Mouse (Mus musculus): ENCODE results near the gene Stard9. TPM values are rescaled to one million over a fixed set of nuclear protein-coding genes. Genes with fewer than 3 reads are reported as not detected.

Gene Stard9
- polyA plus RNA-seq, 1 experiment from 2014 or later, result 3.6 TPM

- Histone ChIP-seq H3K27ac (ENCODE audit: low read length) (no peak overlapping the region), H3K9me3 (replicated peaks; ENCODE audit: control insufficient read depth, low read length) (no peaks in the 10 kb centered on the region; the same call in 1 of the 2 replicates), H3K27me3 (ENCODE audit: control insufficient read depth, insufficient read depth, low read length) (no peaks in the 10 kb centered on the region), H3K36me3 (ENCODE audit: control insufficient read depth, insufficient read depth) (no peaks in the 10 kb centered on the region), H3K4me3 (ENCODE audit: low read length) (no peak overlapping the region), H3K4me1 (ENCODE audit: control insufficient read depth, insufficient read depth, low read length) (no peaks in the 10 kb centered on the region), H3K9ac (ENCODE audit: low read length) (no peak overlapping the region), H3K4me2 (ENCODE audit: low read depth, low read length) (no peak overlapping the region)
- no peak for ATAC-seq (replicated peaks; ENCODE audit: extremely low read depth, insufficient read depth, low FRiP score)
- WGBS, result 58% methylated on average over 4 of the region's 4 CpGs
These were observed 17.9 kb downstream of the Stard9 start for GRCm38 (mm10) chr2:120646777-120647176.

- Histone ChIP-seq H3K27me3 (ENCODE audit: control insufficient read depth, insufficient read depth, low read length) (no peaks in the 10 kb centered on the region), H3K4me3 (ENCODE audit: low read length) (no peak overlapping the region), H3K36me3 (ENCODE audit: control insufficient read depth, insufficient read depth) (no peaks in the 10 kb centered on the region), H3K4me2 (ENCODE audit: low read depth, low read length) (no peak overlapping the region), H3K4me1 (ENCODE audit: control insufficient read depth, insufficient read depth, low read length) (no peaks in the 10 kb centered on the region), H3K9me3 (replicated peaks; ENCODE audit: control insufficient read depth, low read length) (no peaks in the 10 kb centered on the region; the same call in 1 of the 2 replicates), H3K27ac (ENCODE audit: low read length) (peak overlapping the region; percentile 33), H3K9ac (ENCODE audit: low read length) (no peak overlapping the region)
- 48% methylated on average over 7 of the region's 7 CpGs for WGBS
- ATAC-seq (replicated peaks; ENCODE audit: extremely low read depth, insufficient read depth, low FRiP score), result no peak; the same call in 1 of the 2 replicates
These were observed 23.5 kb downstream of the Stard9 start for GRCm38 (mm10) chr2:120652256-120652924.

GRCm38 (mm10) chr2:120652925-120653284 lies 24.0 kb downstream of the Stard9 start:
- 57% methylated on average over 7 of the region's 7 CpGs for WGBS
- no peak overlapping the region for H3K4me3 ChIP-seq (ENCODE audit: low read length)
- H3K36me3 ChIP-seq (ENCODE audit: control insufficient read depth, insufficient read depth), result no peaks in the 10 kb centered on the region
- no peaks in the 10 kb centered on the region for H3K4me1 ChIP-seq (ENCODE audit: control insufficient read depth, insufficient read depth, low read length)
- ATAC-seq (replicated peaks; ENCODE audit: extremely low read depth, insufficient read depth, low FRiP score), result no peak
- no peaks in the 10 kb centered on the region for H3K27me3 ChIP-seq (ENCODE audit: control insufficient read depth, insufficient read depth, low read length)
- no peaks in the 10 kb centered on the region; the same call in 1 of the 2 replicates for H3K9me3 ChIP-seq (replicated peaks; ENCODE audit: control insufficient read depth, low read length)
- H3K4me2 ChIP-seq (ENCODE audit: low read depth, low read length), result no peak overlapping the region
- no peak overlapping the region for H3K9ac ChIP-seq (ENCODE audit: low read length)
- peak overlapping the region; percentile 33 for H3K27ac ChIP-seq (ENCODE audit: low read length)

- Histone ChIP-seq H3K4me3 (ENCODE audit: low read length) (no peak overlapping the region), H3K27ac (ENCODE audit: low read length) (no peak overlapping the region), H3K36me3 (ENCODE audit: control insufficient read depth, insufficient read depth) (no peaks in the 10 kb centered on the region), H3K27me3 (ENCODE audit: control insufficient read depth, insufficient read depth, low read length) (no peaks in the 10 kb centered on the region), H3K9me3 (replicated peaks; ENCODE audit: control insufficient read depth, low read length) (no peaks in the 10 kb centered on the region; the same call in 1 of the 2 replicates), H3K9ac (ENCODE audit: low read length) (no peak overlapping the region), H3K4me1 (ENCODE audit: control insufficient read depth, insufficient read depth, low read length) (no peaks in the 10 kb centered on the region), H3K4me2 (ENCODE audit: low read depth, low read length) (no peak overlapping the region)
- WGBS, result 68% methylated on average over 2 of the region's 2 CpGs
- no peak for ATAC-seq (replicated peaks; ENCODE audit: extremely low read depth, insufficient read depth, low FRiP score)
These were observed 25.8 kb downstream of the Stard9 start for GRCm38 (mm10) chr2:120654693-120655092.

- no peaks in the 10 kb centered on the region; the same call in 1 of the 2 replicates for H3K9me3 ChIP-seq (replicated peaks; ENCODE audit: control insufficient read depth, low read length)
- H3K27me3 ChIP-seq (ENCODE audit: control insufficient read depth, insufficient read depth, low read length), result no peaks in the 10 kb centered on the region
- 0 out of 2 replicates have a peak, but pooled peaks cover 3% of the 10 kb centered on the region for H3K4me1 ChIP-seq (ENCODE audit: control insufficient read depth, insufficient read depth, low read length)
- H3K27ac ChIP-seq (ENCODE audit: low read length), result no peak overlapping the region
- H3K4me2 ChIP-seq (ENCODE audit: low read depth, low read length), result no peak overlapping the region
- 82% methylated on average over 5 of the region's 5 CpGs for WGBS
- no peak overlapping the region for H3K9ac ChIP-seq (ENCODE audit: low read length)
- no peaks in the 10 kb centered on the region for H3K36me3 ChIP-seq (ENCODE audit: control insufficient read depth, insufficient read depth)
- ATAC-seq (replicated peaks; ENCODE audit: extremely low read depth, insufficient read depth, low FRiP score), result no peak
- H3K4me3 ChIP-seq (ENCODE audit: low read length), result no peak overlapping the region
These were observed 27.0 kb downstream of the Stard9 start for GRCm38 (mm10) chr2:120655905-120656304.

- no peaks in the 10 kb centered on the region for H3K27me3 ChIP-seq (ENCODE audit: control insufficient read depth, insufficient read depth, low read length)
- WGBS, result 98% methylated on average over 2 of the region's 2 CpGs
- H3K27ac ChIP-seq (ENCODE audit: low read length), result no peak overlapping the region
- no peak overlapping the region for H3K4me2 ChIP-seq (ENCODE audit: low read depth, low read length)
- no peaks in the 10 kb centered on the region for H3K36me3 ChIP-seq (ENCODE audit: control insufficient read depth, insufficient read depth)
- H3K9ac ChIP-seq (ENCODE audit: low read length), result no peak overlapping the region
- H3K4me1 ChIP-seq (ENCODE audit: control insufficient read depth, insufficient read depth, low read length), result 0 out of 2 replicates have a peak, but pooled peaks cover 3% of the 10 kb centered on the region
- no peak; the same call in 1 of the 2 replicates for ATAC-seq (replicated peaks; ENCODE audit: extremely low read depth, insufficient read depth, low FRiP score)
- no peaks in the 10 kb centered on the region for H3K9me3 ChIP-seq (replicated peaks; ENCODE audit: control insufficient read depth, low read length)
- no peak overlapping the region for H3K4me3 ChIP-seq (ENCODE audit: low read length)
These were observed 27.8 kb downstream of the Stard9 start for GRCm38 (mm10) chr2:120656711-120657110.

- no peaks in the 10 kb centered on the region for H3K36me3 ChIP-seq (ENCODE audit: control insufficient read depth, insufficient read depth)
- H3K27me3 ChIP-seq (ENCODE audit: control insufficient read depth, insufficient read depth, low read length), result no peaks in the 10 kb centered on the region
- WGBS, result 62% methylated on average over 5 of the region's 5 CpGs
- no peak overlapping the region for H3K4me3 ChIP-seq (ENCODE audit: low read length)
- no peak for ATAC-seq (replicated peaks; ENCODE audit: extremely low read depth, insufficient read depth, low FRiP score)
- H3K27ac ChIP-seq (ENCODE audit: low read length), result no peak overlapping the region
- no peak overlapping the region for H3K9ac ChIP-seq (ENCODE audit: low read length)
- no peaks in the 10 kb centered on the region for H3K9me3 ChIP-seq (replicated peaks; ENCODE audit: control insufficient read depth, low read length)
- H3K4me2 ChIP-seq (ENCODE audit: low read depth, low read length), result no peak overlapping the region
- H3K4me1 ChIP-seq (ENCODE audit: control insufficient read depth, insufficient read depth, low read length), result peaks cover 7% of the 10 kb centered on the region
These were observed 29.6 kb downstream of the Stard9 start for GRCm38 (mm10) chr2:120658486-120658885.

- H3K4me1 ChIP-seq (ENCODE audit: control insufficient read depth, insufficient read depth, low read length), result peaks cover 12% of the 10 kb centered on the region
- no peaks in the 10 kb centered on the region for H3K27me3 ChIP-seq (ENCODE audit: control insufficient read depth, insufficient read depth, low read length)
- H3K4me2 ChIP-seq (ENCODE audit: low read depth, low read length), result no peak overlapping the region
- no peak for ATAC-seq (replicated peaks; ENCODE audit: extremely low read depth, insufficient read depth, low FRiP score)
- no peaks in the 10 kb centered on the region for H3K9me3 ChIP-seq (replicated peaks; ENCODE audit: control insufficient read depth, low read length)
- no peak overlapping the region for H3K9ac ChIP-seq (ENCODE audit: low read length)
- no peak overlapping the region for H3K27ac ChIP-seq (ENCODE audit: low read length)
- no peak overlapping the region for H3K4me3 ChIP-seq (ENCODE audit: low read length)
- H3K36me3 ChIP-seq (ENCODE audit: control insufficient read depth, insufficient read depth), result no peaks in the 10 kb centered on the region
These were observed 30.4 kb downstream of the Stard9 start for GRCm38 (mm10) chr2:120659318-120659717.

GRCm38 (mm10) chr2:120660486-120661078 lies 31.7 kb downstream of the Stard9 start:
- ATAC-seq (replicated peaks; ENCODE audit: extremely low read depth, insufficient read depth, low FRiP score), result no peak
- Histone ChIP-seq H3K9ac (ENCODE audit: low read length) (no peak overlapping the region), H3K27me3 (ENCODE audit: control insufficient read depth, insufficient read depth, low read length) (no peaks in the 10 kb centered on the region), H3K9me3 (replicated peaks; ENCODE audit: control insufficient read depth, low read length) (no peaks in the 10 kb centered on the region), H3K27ac (ENCODE audit: low read length) (no peak overlapping the region), H3K4me2 (ENCODE audit: low read depth, low read length) (no peak overlapping the region), H3K4me1 (ENCODE audit: control insufficient read depth, insufficient read depth, low read length) (peaks cover 12% of the 10 kb centered on the region), H3K4me3 (ENCODE audit: low read length) (no peak overlapping the region), H3K36me3 (ENCODE audit: control insufficient read depth, insufficient read depth) (peaks cover 3% of the 10 kb centered on the region; the same call in 1 of the 2 replicates)
- 51% methylated on average over 5 of the region's 5 CpGs for WGBS
